ENCODE assay signal across 8 mouse cellular contexts in genomic region chr3:87999243-87999895, GRCm38 (mm10). TPM values are rescaled to one million over a fixed set of nuclear protein-coding genes. Genes with fewer than 3 reads are reported as not detected.
A peak's percentile ranks its signal among the peaks of the same experiment; 100 is the strongest.
DNase-seq lines count a peak whose midpoint lies in the region; ATAC-seq and TF ChIP-seq lines count a peak whose summit lies in the region.
"Had no signal": no experiment of that assay in that cellular context is flagged by ENCODE, and none has a peak within 500 bp of the region (broad histone marks: within the 10 kb centered on the region; RNA-seq: fewer than 3 reads in every experiment).

No protein-coding gene starts in this region.

- no peak for TF ChIP-seq CTCF in left cerebral cortex, adult 2 months (IDR thresholded peaks at IDR 0.05)
- no peak for TF ChIP-seq CTCF in hindbrain, postnatal 0 days (IDR thresholded peaks at IDR 0.05; ENCODE audit: low read depth)

- WGBS in embryonic facial prominence, embryonic 14.5 days: 2% methylated on average over 28 of the region's 38 CpGs
- 1% methylated on average over 37 of the region's 38 CpGs for WGBS in hindbrain, postnatal 0 days
- under 1% methylated on average over 38 of the region's 38 CpGs for WGBS in neural tube, embryonic 13.5 days

- ATAC-seq in embryonic facial prominence, embryonic 14.5 days (ENCODE audit: low read depth): no peak
- ATAC-seq in hindbrain, postnatal 0 days: no peak
- no peak for ATAC-seq in neural tube, embryonic 13.5 days (ENCODE audit: low read depth)

- H3K9ac ChIP-seq in embryonic facial prominence, embryonic 14.5 days (ENCODE audit: low read depth, low read length): peak overlapping the region; percentile 51; the same call in 1 of the 2 replicates
- peak overlapping the region; percentile 56 for H3K9ac ChIP-seq in hindbrain, postnatal 0 days (replicated peaks; ENCODE audit: low read length)
- peak overlapping the region; percentile 64 for H3K9ac ChIP-seq in neural tube, embryonic 13.5 days

- no peaks in the 10 kb centered on the region for H3K36me3 ChIP-seq in embryonic facial prominence, embryonic 14.5 days (ENCODE audit: control insufficient read depth, insufficient read depth, low read length)
- no peaks in the 10 kb centered on the region; the same call in 1 of the 2 replicates for H3K36me3 ChIP-seq in hindbrain, postnatal 0 days (ENCODE audit: insufficient read depth, low read length)
- no peaks in the 10 kb centered on the region for H3K36me3 ChIP-seq in neural tube, embryonic 13.5 days

- peak overlapping the region; percentile 76 for H3K4me2 ChIP-seq in embryonic facial prominence, embryonic 14.5 days (ENCODE audit: low read depth, low read length)
- H3K4me2 ChIP-seq in hindbrain, postnatal 0 days (ENCODE audit: low read depth, low read length): peak overlapping the region; percentile 71
- H3K4me2 ChIP-seq in neural tube, embryonic 13.5 days: peak overlapping the region; percentile 72

- DNase-seq in left cerebral cortex, adult 2 months (ENCODE audit: extremely low spot score in 1 of 2, low spot score in 2 of 2): no peak
- no peak for DNase-seq in left cerebral cortex, adult 8-10 months (ENCODE audit: low spot score in 2 of 2)
- DNase-seq in embryonic facial prominence, embryonic 14.5 days (ENCODE audit: low spot score): no peak
- no peak for DNase-seq in hindbrain, postnatal 0 days (ENCODE audit: low spot score)
- no peak for DNase-seq in thymus, postnatal 14 days
- DNase-seq in embryo, embryonic 10.5 days (ENCODE audit: low spot score): no peak
- DNase-seq: kidney, postnatal 10 days had no signal

- peak overlapping the region; percentile 88 for H3K27ac ChIP-seq in left cerebral cortex, adult 2 months
- H3K27ac ChIP-seq in embryonic facial prominence, embryonic 14.5 days (replicated peaks; ENCODE audit: low read depth, low read length): no peak overlapping the region
- H3K27ac ChIP-seq in hindbrain, postnatal 0 days: peak overlapping the region; percentile 76
- H3K27ac ChIP-seq in neural tube, embryonic 13.5 days (replicated peaks): peak overlapping the region; percentile 56

- intact Hi-C loops in left cerebral cortex, adult 2 months (cut with DNase I): no loop called here

- H3K4me1 ChIP-seq in embryonic facial prominence, embryonic 14.5 days (ENCODE audit: control insufficient read depth, insufficient read depth, low read length): peaks cover 9% of the 10 kb centered on the region; the same call in 1 of the 2 replicates
- peaks cover 27% of the 10 kb centered on the region for H3K4me1 ChIP-seq in hindbrain, postnatal 0 days (ENCODE audit: insufficient read depth, low read length)
- peaks cover 49% of the 10 kb centered on the region for H3K4me1 ChIP-seq in neural tube, embryonic 13.5 days (replicated peaks)

- peaks cover 99% of the 10 kb centered on the region for H3K27me3 ChIP-seq in embryonic facial prominence, embryonic 14.5 days (replicated peaks; ENCODE audit: control insufficient read depth, insufficient read depth, low read length)
- peaks cover 38% of the 10 kb centered on the region for H3K27me3 ChIP-seq in hindbrain, postnatal 0 days (ENCODE audit: insufficient read depth, low read length)
- peaks cover 99% of the 10 kb centered on the region for H3K27me3 ChIP-seq in neural tube, embryonic 13.5 days

- peak overlapping the region; percentile 49 for H3K4me3 ChIP-seq in left cerebral cortex, adult 2 months
- peak overlapping the region; percentile 47 for H3K4me3 ChIP-seq in embryonic facial prominence, embryonic 14.5 days (ENCODE audit: low read depth, low read length)
- H3K4me3 ChIP-seq in hindbrain, postnatal 0 days (ENCODE audit: low read length): peak overlapping the region; percentile 48
- H3K4me3 ChIP-seq in neural tube, embryonic 13.5 days: peak overlapping the region; percentile 43

- no peaks in the 10 kb centered on the region for H3K9me3 ChIP-seq in embryonic facial prominence, embryonic 14.5 days (ENCODE audit: control insufficient read depth, low read length)
- H3K9me3 ChIP-seq in hindbrain, postnatal 0 days (ENCODE audit: low read length): no peaks in the 10 kb centered on the region
- no peaks in the 10 kb centered on the region for H3K9me3 ChIP-seq in neural tube, embryonic 13.5 days

RNA-seq across cellular contexts. Expression of gene Bcan, which starts 0.7 kb away (rescaled TPM):
- 100 to 1,000 TPM; 241 to 256 TPM for total RNA-seq in left cerebral cortex, adult 2 months (2021)
- total RNA-seq in left cerebral cortex, adult 8-10 months (2022): 100 to 1,000 TPM; 230 to 238 (median 233) TPM
- polyA plus RNA-seq in embryonic facial prominence, embryonic 14.5 days (2014; fragmentation: Nextera tagmentation; extraction: Ambion mirVana): 0.63 and 1.1 TPM in 2 replicates
- 318 and 347 TPM in 2 replicates for total RNA-seq in hindbrain, postnatal 0 days (2014; rRNA removed)
- polyA plus RNA-seq in hindbrain, postnatal 0 days (2015; fragmentation: Nextera tagmentation; extraction: Ambion mirVana): 229 and 237 TPM in 2 replicates
- polyA plus RNA-seq in neural tube, embryonic 13.5 days (2015; fragmentation: Nextera tagmentation; extraction: Ambion mirVana): 37.8 and 41.3 TPM in 2 replicates

RNA-seq across cellular contexts. Expression of gene Hapln2, which starts 28.0 kb away (rescaled TPM):
- total RNA-seq in left cerebral cortex, adult 2 months (2021): 10 to 100 TPM; 11.3 to 13.5 TPM
- total RNA-seq in left cerebral cortex, adult 8-10 months (2022): 10 to 100 TPM; 23.0 to 35.7 (median 32.1) TPM
- not detected in 2 replicates for polyA plus RNA-seq in embryonic facial prominence, embryonic 14.5 days (2014; fragmentation: Nextera tagmentation; extraction: Ambion mirVana)
- 0.47 and 0.50 TPM in 2 replicates for total RNA-seq in hindbrain, postnatal 0 days (2014; rRNA removed)
- 1.2 and 1.5 TPM in 2 replicates for polyA plus RNA-seq in hindbrain, postnatal 0 days (2015; fragmentation: Nextera tagmentation; extraction: Ambion mirVana)
- 0.36 and 0.40 TPM in 2 replicates for polyA plus RNA-seq in neural tube, embryonic 13.5 days (2015; fragmentation: Nextera tagmentation; extraction: Ambion mirVana)

RNA-seq across cellular contexts. Expression of gene Nes, which starts 28.5 kb away (rescaled TPM):
- 1 to 10 TPM; 5.7 to 6.2 TPM for total RNA-seq in left cerebral cortex, adult 2 months (2021)
- total RNA-seq in left cerebral cortex, adult 8-10 months (2022): 1 to 10 TPM; 4.0 to 5.5 (median 5.2) TPM
- 36.4 and 40.5 TPM in 2 replicates for polyA plus RNA-seq in embryonic facial prominence, embryonic 14.5 days (2014; fragmentation: Nextera tagmentation; extraction: Ambion mirVana)
- total RNA-seq in hindbrain, postnatal 0 days (2014; rRNA removed): 37.2 and 40.0 TPM in 2 replicates
- polyA plus RNA-seq in hindbrain, postnatal 0 days (2015; fragmentation: Nextera tagmentation; extraction: Ambion mirVana): 14.9 and 15.7 TPM in 2 replicates
- 44.1 and 47.1 TPM in 2 replicates for polyA plus RNA-seq in neural tube, embryonic 13.5 days (2015; fragmentation: Nextera tagmentation; extraction: Ambion mirVana)

RNA-seq across cellular contexts. Expression of gene Gpatch4, which starts 43.5 kb away (rescaled TPM):
- total RNA-seq in left cerebral cortex, adult 2 months (2021): 10 to 100 TPM; 17.5 to 19.1 TPM
- total RNA-seq in left cerebral cortex, adult 8-10 months (2022): 10 to 100 TPM; 16.7 to 19.5 (median 18.1) TPM
- 28.0 and 29.8 TPM in 2 replicates for polyA plus RNA-seq in embryonic facial prominence, embryonic 14.5 days (2014; fragmentation: Nextera tagmentation; extraction: Ambion mirVana)
- total RNA-seq in hindbrain, postnatal 0 days (2014; rRNA removed): 6.3 and 9.0 TPM in 2 replicates
- polyA plus RNA-seq in hindbrain, postnatal 0 days (2015; fragmentation: Nextera tagmentation; extraction: Ambion mirVana): 31.7 and 33.5 TPM in 2 replicates
- 29.5 and 30.3 TPM in 2 replicates for polyA plus RNA-seq in neural tube, embryonic 13.5 days (2015; fragmentation: Nextera tagmentation; extraction: Ambion mirVana)

RNA-seq across cellular contexts. Expression of gene Crabp2, which starts 50.9 kb away (rescaled TPM):
- 1 to 10 TPM; 4.5 to 8.2 TPM for total RNA-seq in left cerebral cortex, adult 2 months (2021)
- 1 to 10 TPM; 4.9 to 6.5 (median 5.9) TPM for total RNA-seq in left cerebral cortex, adult 8-10 months (2022)
- polyA plus RNA-seq in embryonic facial prominence, embryonic 14.5 days (2014; fragmentation: Nextera tagmentation; extraction: Ambion mirVana): 145 and 175 TPM in 2 replicates
- total RNA-seq in hindbrain, postnatal 0 days (2014; rRNA removed): 9.8 and 28.6 TPM in 2 replicates
- polyA plus RNA-seq in hindbrain, postnatal 0 days (2015; fragmentation: Nextera tagmentation; extraction: Ambion mirVana): 44.5 and 46.3 TPM in 2 replicates
- 193 and 205 TPM in 2 replicates for polyA plus RNA-seq in neural tube, embryonic 13.5 days (2015; fragmentation: Nextera tagmentation; extraction: Ambion mirVana)
